Mouse (Mus musculus) cerebellum, adult 2 months (tissue): ENCODE measurements around the gene Ksr2.

Source experiments
- CTCF ChIP-seq: fragments of 200-500 bp; IDR thresholded peaks from 2 replicates; pipeline ENCODE4 v1.5.1; 2011; ENCODE audit warnings: low read depth, mild to moderate bottlenecking, control low read depth, low read length, moderate library complexity, borderline replicate concordance; ENCODE audit not compliant: insufficient read depth
- POLR2A ChIP-seq: fragments of 200-500 bp; IDR thresholded peaks from 2 replicates; pipeline ENCODE4 v1.6.1; 2011; ENCODE audit warnings: low read length, control low read depth, borderline replicate concordance; ENCODE audit not compliant: insufficient read depth

GRCm38 (mm10) chr5:117779175-117779574 is 365.4 kb downstream of the Ksr2 start:
- no peak for TF ChIP-seq CTCF
- no peak for TF ChIP-seq POLR2A
